Mouse (Mus musculus): ENCODE measurements around the gene Slc27a1.

GRCm38 (mm10) chr8:71633164-71633563, 64.5 kb downstream of the Slc27a1 start:
- no peak for TF ChIP-seq POLR2A (IDR thresholded peaks at IDR 0.05; ENCODE audit: borderline replicate concordance, low read depth, low read length)
- 0 out of 2 replicates have a peak, but pooled peaks have one; percentile 44 for TF ChIP-seq CTCF (IDR thresholded peaks at IDR 0.05; ENCODE audit: low read depth, low read length)

Measured in bone marrow macrophage, adult 2 months (primary cell).